Mouse (Mus musculus): ENCODE measurements around the gene Fam178b.

GRCm38 (mm10) chr1:36690671-36691235 lies 7.8 kb upstream of the Fam178b start:
- no peak for TF ChIP-seq POLR2A (IDR thresholded peaks at IDR 0.05; ENCODE audit: borderline replicate concordance, extremely low read depth, insufficient read depth, insufficient read length, poor library complexity, severe bottlenecking)
- TF ChIP-seq CTCF (IDR thresholded peaks at IDR 0.05; ENCODE audit: borderline replicate concordance, extremely low read depth, insufficient read depth, insufficient read length), result no peak

Measured in brain, embryonic 14.5 days (tissue).